Mouse (Mus musculus): ENCODE data around the gene Slc24a3. TPM values are rescaled to one million over a fixed set of nuclear protein-coding genes. Genes with fewer than 3 reads are reported as not detected.

Slc24a3 gene
- 2.5 TPM for polyA plus RNA-seq (2014; fragmentation: Illumina TruSeq; extraction: RNeasy Lipid Tissue Mini Kit (QIAGEN cat#74804); ENCODE audit: low read depth, low replicate concordance)

GRCm38 (mm10) chr2:145167664-145168360 is at the start of gene Slc24a3:
Gene Slc24a3, plus strand, starts transcription at chr2:145167754.

GRCm38 (mm10) chr2:145675142-145675755 is 507.7 kb downstream of the Slc24a3 start, which contains the start of gene Rin2:
Gene Rin2, plus strand, starts transcription at chr2:145675215.

